Mouse (Mus musculus) myocyte (in vitro differentiated cells): ENCODE measurements around the gene Mras. TPM values are rescaled to one million over a fixed set of nuclear protein-coding genes. Genes with fewer than 3 reads are reported as not detected.

ENCODE experiments used
- H3K27me3 ChIP-seq: one replicate; pipeline ENCODE4 v1.6.1; 2011; ENCODE audit not compliant: control insufficient read depth, insufficient read depth, insufficient read length
- H3K36me3 ChIP-seq: one replicate; pipeline ENCODE4 v1.6.1; 2011; ENCODE audit not compliant: control insufficient read depth, insufficient read depth
- H3K4me2 ChIP-seq: one replicate; pipeline ENCODE4 v1.6.1; 2011; ENCODE audit warnings: low read depth, control low read depth
- H3K4me3 ChIP-seq: one replicate; pipeline ENCODE4 v1.5.1; 2011; ENCODE audit warnings: mild to moderate bottlenecking, control low read depth, moderate library complexity
- H3K79me2 ChIP-seq: one replicate; pipeline ENCODE4 v1.6.1; 2011; ENCODE audit not compliant: control insufficient read depth, insufficient read depth
- H3ac ChIP-seq: one replicate; pipeline ENCODE4 v1.6.1; 2011; ENCODE audit not compliant: control insufficient read depth, insufficient read length
- CEBPB ChIP-seq: IDR thresholded peaks from 2 replicates; pipeline ENCODE4 v1.6.1; 2011; ENCODE audit warnings: mild to moderate bottlenecking, moderate library complexity; ENCODE audit not compliant: poor library complexity, insufficient read depth, severe bottlenecking
- E2F4 ChIP-seq: IDR thresholded peaks from one replicate; pipeline ENCODE4 v1.6.1; 2011; ENCODE audit warnings: mild to moderate bottlenecking, control low read depth, moderate library complexity; ENCODE audit not compliant: insufficient read depth
- MAX ChIP-seq: IDR thresholded peaks from one replicate; pipeline ENCODE4 v1.6.1; 2011; ENCODE audit warnings: low read depth, mild to moderate bottlenecking, control low read depth
- MYOD1 ChIP-seq, 3 experiments: IDR thresholded peaks; one replicate each; pipeline ENCODE4 v1.6.1; 2011; ENCODE audit warnings: control low read depth in 2 of 3, low read depth in 2 of 3, mild to moderate bottlenecking in 2 of 3, moderate library complexity in 1 of 3; ENCODE audit not compliant: insufficient read length in 2 of 3, control insufficient read depth in 1 of 3
- MYOG ChIP-seq, 3 experiments: IDR thresholded peaks; one replicate each; pipeline ENCODE4 v1.6.1; 2011; ENCODE audit warnings: control low read depth in 2 of 3, low read depth in 2 of 3, mild to moderate bottlenecking in 2 of 3; ENCODE audit not compliant: insufficient read length in 2 of 3, control insufficient read depth in 1 of 3, insufficient read depth in 1 of 3
- POLR2A ChIP-seq: IDR thresholded peaks from one replicate; pipeline ENCODE4 v1.6.1; 2011; ENCODE audit warnings: low read depth, mild to moderate bottlenecking, control low read depth, moderate library complexity; ENCODE audit not compliant: insufficient read length
- POLR2AphosphoS2 ChIP-seq: IDR thresholded peaks from one replicate; pipeline ENCODE4 v1.6.1; 2011; ENCODE audit warnings: low read depth, control low read depth; ENCODE audit not compliant: insufficient read length
- REST ChIP-seq: IDR thresholded peaks from one replicate; pipeline ENCODE4 v1.6.1; 2011; ENCODE audit warnings: mild to moderate bottlenecking, control low read depth, moderate library complexity; ENCODE audit not compliant: insufficient read depth, insufficient read length
- SRF ChIP-seq: IDR thresholded peaks from one replicate; pipeline ENCODE4 v1.6.1; 2011; ENCODE audit warnings: low read depth; ENCODE audit not compliant: control insufficient read depth, insufficient read length
- TCF12 ChIP-seq: IDR thresholded peaks from one replicate; pipeline ENCODE4 v1.6.1; 2011; ENCODE audit warnings: mild to moderate bottlenecking, control low read depth; ENCODE audit not compliant: poor library complexity, insufficient read depth, severe bottlenecking
- TCF3 ChIP-seq: IDR thresholded peaks from one replicate; pipeline ENCODE4 v1.6.1; 2011; ENCODE audit warnings: low read depth, control low read depth; ENCODE audit not compliant: insufficient read length
- USF1 ChIP-seq: IDR thresholded peaks from one replicate; pipeline ENCODE4 v1.6.1; 2011; ENCODE audit warnings: low read depth, mild to moderate bottlenecking, control low read depth, moderate library complexity
- polyA plus RNA-seq: library from polyadenylated mRNA; unstranded; fragments of >200 nt; fragmentation: generic; extraction: Trizol; gene quantifications from one replicate; pipeline ENCODE4 v1.2.1, GENCODE M21; 2012; ENCODE audit warnings: missing spikeins

Mras gene
- polyA plus RNA-seq, 1 experiment, result 18.8 TPM

DNA sequence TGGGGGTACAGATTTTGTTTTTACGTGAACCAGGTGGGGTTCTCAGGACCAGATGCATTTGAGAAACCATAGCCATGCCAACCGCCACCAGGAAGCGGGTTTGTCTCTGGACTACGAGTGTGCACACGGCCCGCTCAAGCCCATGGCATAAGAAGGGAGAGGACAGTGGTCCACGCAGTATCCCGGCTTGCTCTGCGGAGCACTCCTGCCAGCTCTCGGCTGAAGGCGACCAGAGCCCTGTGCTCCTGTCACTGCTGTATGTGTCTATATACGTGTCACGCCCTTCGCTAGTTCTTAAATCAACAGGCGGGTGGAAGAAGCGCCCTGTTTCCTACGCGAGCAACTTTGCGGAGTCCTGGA lies 79.6 kb downstream of the Mras start:
- no peak overlapping the region for H3K4me3 ChIP-seq
- H3K79me2 ChIP-seq, result no peaks in the 10 kb centered on the region
- TF ChIP-seq SRF, result no peak
- TF ChIP-seq POLR2A, result no peak
- no peak for TF ChIP-seq TCF12
- TF ChIP-seq POLR2AphosphoS2, result no peak
- TF ChIP-seq MYOD1 (IDR thresholded peaks at IDR 0.05; ENCODE audit: control insufficient read depth in 1 of 3, insufficient read length in 2 of 3, low read depth in 2 of 3), result no peak
- H3K27me3 ChIP-seq, result peaks cover 12% of the 10 kb centered on the region
- no peak overlapping the region for H3ac ChIP-seq
- no peaks in the 10 kb centered on the region for H3K36me3 ChIP-seq
- no peak overlapping the region for H3K4me2 ChIP-seq

DNA sequence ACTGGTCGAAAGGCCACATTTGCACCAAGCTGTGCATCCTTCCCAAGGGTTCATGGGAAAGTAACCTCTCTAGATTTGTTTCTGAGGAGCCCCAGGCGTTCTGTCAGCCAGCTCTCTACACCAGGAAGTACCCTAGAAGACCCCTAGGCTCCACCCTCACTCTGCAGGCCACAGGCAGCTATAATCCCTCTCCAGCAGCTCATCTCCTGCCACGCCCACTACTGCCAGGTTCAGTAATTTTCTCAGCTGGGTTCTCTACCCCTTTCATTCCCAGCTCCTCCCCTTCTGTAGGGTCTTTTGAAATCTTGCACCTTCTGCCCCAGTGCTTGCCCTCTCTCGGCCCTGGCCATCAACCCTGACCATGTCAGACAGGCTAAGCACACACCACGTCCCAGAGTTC lies 81.2 kb downstream of the Mras start:
- TF ChIP-seq MYOD1 (IDR thresholded peaks at IDR 0.05; ENCODE audit: control insufficient read depth in 1 of 3, insufficient read length in 2 of 3, low read depth in 2 of 3), result no peak
- no peak for TF ChIP-seq E2F4
- no peak for TF ChIP-seq USF1
- no peaks in the 10 kb centered on the region for H3K79me2 ChIP-seq
- peaks cover 12% of the 10 kb centered on the region for H3K27me3 ChIP-seq
- H3K4me2 ChIP-seq, result no peak overlapping the region
- H3K36me3 ChIP-seq, result no peaks in the 10 kb centered on the region
- no peak overlapping the region for H3ac ChIP-seq
- no peak overlapping the region for H3K4me3 ChIP-seq

- Histone ChIP-seq H3K4me2 (no peak overlapping the region), H3K79me2 (no peaks in the 10 kb centered on the region), H3ac (no peak overlapping the region), H3K4me3 (no peak overlapping the region), H3K36me3 (no peaks in the 10 kb centered on the region), H3K27me3 (peaks cover 17% of the 10 kb centered on the region)
- no peak for TF ChIP-seq E2F4
- TF ChIP-seq MAX, result no peak
- no peak for TF ChIP-seq MYOD1 (IDR thresholded peaks at IDR 0.05; ENCODE audit: control insufficient read depth in 1 of 3, insufficient read length in 2 of 3, low read depth in 2 of 3)
- no peak for TF ChIP-seq POLR2AphosphoS2
- no peak for TF ChIP-seq MYOG (IDR thresholded peaks at IDR 0.05; ENCODE audit: control insufficient read depth in 1 of 3, insufficient read depth in 1 of 3, insufficient read length in 2 of 3, low read depth in 2 of 3)
- TF ChIP-seq TCF3, result no peak
These were observed 82.4 kb downstream of the Mras start for GRCm38 (mm10) chr9:99354796-99355195.

GRCm38 (mm10) chr9:99353390-99353789 lies 83.8 kb downstream of the Mras start:
- TF ChIP-seq CEBPB (no peak), SRF (no peak), MAX (no peak), POLR2AphosphoS2 (no peak), TCF12 (no peak), USF1 (no peak), MYOD1 (IDR thresholded peaks at IDR 0.05; ENCODE audit: control insufficient read depth in 1 of 3, insufficient read length in 2 of 3, low read depth in 2 of 3) (no peak), MYOG (IDR thresholded peaks at IDR 0.05; ENCODE audit: control insufficient read depth in 1 of 3, insufficient read depth in 1 of 3, insufficient read length in 2 of 3, low read depth in 2 of 3) (no peak), POLR2A (no peak), TCF3 (no peak), E2F4 (no peak), REST (no peak)
- Histone ChIP-seq H3K27me3 (peaks cover 16% of the 10 kb centered on the region), H3K79me2 (no peaks in the 10 kb centered on the region), H3ac (no peak overlapping the region), H3K36me3 (no peaks in the 10 kb centered on the region), H3K4me2 (no peak overlapping the region), H3K4me3 (no peak overlapping the region)

- H3K36me3 ChIP-seq, result no peaks in the 10 kb centered on the region
- no peak overlapping the region for H3K4me3 ChIP-seq
- no peak overlapping the region for H3K4me2 ChIP-seq
- no peak for TF ChIP-seq CEBPB
- no peak for TF ChIP-seq REST
- no peak for TF ChIP-seq TCF12
- TF ChIP-seq E2F4, result no peak
- TF ChIP-seq MYOG (IDR thresholded peaks at IDR 0.05; ENCODE audit: control insufficient read depth in 1 of 3, insufficient read depth in 1 of 3, insufficient read length in 2 of 3, low read depth in 2 of 3), result no peak
- no peak for TF ChIP-seq POLR2AphosphoS2
- TF ChIP-seq POLR2A, result no peak
- TF ChIP-seq TCF3, result no peak
- TF ChIP-seq MYOD1 (IDR thresholded peaks at IDR 0.05; ENCODE audit: control insufficient read depth in 1 of 3, insufficient read length in 2 of 3, low read depth in 2 of 3), result no peak
- TF ChIP-seq USF1, result no peak
- no peaks in the 10 kb centered on the region for H3K79me2 ChIP-seq
- H3ac ChIP-seq, result no peak overlapping the region
- peaks cover 12% of the 10 kb centered on the region for H3K27me3 ChIP-seq
These were observed 84.2 kb downstream of the Mras start for GRCm38 (mm10) chr9:99352964-99353363.
